Mouse (Mus musculus) forebrain, embryonic 15.5 days (tissue): ENCODE measurements around the gene Ubqln4. TPM values are rescaled to one million over a fixed set of nuclear protein-coding genes. Genes with fewer than 3 reads are reported as not detected.
"Not testable (repeated sequence)": the region's sequence is repeated elsewhere in the genome, so short reads cannot be mapped to it uniquely, and the experiment has no call there.

Experiments
- ATAC-seq: fragments of 200-750 bp; cut with Nextera tagmentation; replicated peaks from 2 replicates; pipeline ENCODE4 v1.8.0; 2017; ENCODE audit warnings: mild to moderate bottlenecking, moderate TSS enrichment, moderate library complexity
- H3K27ac ChIP-seq: fragments of 300-500 bp; sonication (generic); replicated peaks from 2 replicates; pipeline ENCODE4 v1.5.1; 2015; ENCODE audit warnings: mild to moderate bottlenecking, inconsistent platforms
- H3K27me3 ChIP-seq: fragments of 300-500 bp; sonication (generic); 2 replicates; pipeline ENCODE4 v1.6.1; 2015; ENCODE audit warnings: inconsistent platforms
- H3K36me3 ChIP-seq: fragments of 300-500 bp; sonication (generic); 2 replicates; pipeline ENCODE4 v1.6.1; 2015; ENCODE audit warnings: mild to moderate bottlenecking, inconsistent platforms
- H3K4me1 ChIP-seq: fragments of 300-500 bp; sonication (generic); 2 replicates; pipeline ENCODE4 v1.6.1; 2015; ENCODE audit warnings: inconsistent platforms
- H3K4me2 ChIP-seq: fragments of 300-500 bp; sonication (generic); replicated peaks from 2 replicates; pipeline ENCODE4 v1.6.1; 2015; ENCODE audit warnings: mild to moderate bottlenecking, inconsistent platforms
- H3K4me3 ChIP-seq: fragments of 300-500 bp; sonication (generic); 2 replicates; pipeline ENCODE4 v1.5.1; 2015; ENCODE audit warnings: mild to moderate bottlenecking, inconsistent platforms
- H3K9ac ChIP-seq: fragments of 300-500 bp; sonication (generic); replicated peaks from 2 replicates; pipeline ENCODE4 v1.6.1; 2015; ENCODE audit warnings: mild to moderate bottlenecking, inconsistent platforms
- H3K9me3 ChIP-seq: fragments of 300-500 bp; sonication (generic); 2 replicates; pipeline ENCODE4 v1.6.1; 2016; ENCODE audit warnings: inconsistent platforms
- WGBS: fragments of 180-500 bp; shearing (Covaris S2); methylation state at CpG from one replicate; pipeline ENCODE4 v1.1.7; 2015; ENCODE audit warnings: mixed read lengths; 5-methylcytosine and 5-hydroxymethylcytosine counted together
- polyA plus RNA-seq: library from polyadenylated mRNA; unstranded; fragments of >200 nt; fragmentation: Nextera tagmentation; extraction: Ambion mirVana; gene quantifications from 2 replicates; pipeline ENCODE4 v1.2.1, GENCODE M21; 2015

The Ubqln4 gene
- polyA plus RNA-seq, 1 experiment from 2014 or later: 45.8 TPM

DNA sequence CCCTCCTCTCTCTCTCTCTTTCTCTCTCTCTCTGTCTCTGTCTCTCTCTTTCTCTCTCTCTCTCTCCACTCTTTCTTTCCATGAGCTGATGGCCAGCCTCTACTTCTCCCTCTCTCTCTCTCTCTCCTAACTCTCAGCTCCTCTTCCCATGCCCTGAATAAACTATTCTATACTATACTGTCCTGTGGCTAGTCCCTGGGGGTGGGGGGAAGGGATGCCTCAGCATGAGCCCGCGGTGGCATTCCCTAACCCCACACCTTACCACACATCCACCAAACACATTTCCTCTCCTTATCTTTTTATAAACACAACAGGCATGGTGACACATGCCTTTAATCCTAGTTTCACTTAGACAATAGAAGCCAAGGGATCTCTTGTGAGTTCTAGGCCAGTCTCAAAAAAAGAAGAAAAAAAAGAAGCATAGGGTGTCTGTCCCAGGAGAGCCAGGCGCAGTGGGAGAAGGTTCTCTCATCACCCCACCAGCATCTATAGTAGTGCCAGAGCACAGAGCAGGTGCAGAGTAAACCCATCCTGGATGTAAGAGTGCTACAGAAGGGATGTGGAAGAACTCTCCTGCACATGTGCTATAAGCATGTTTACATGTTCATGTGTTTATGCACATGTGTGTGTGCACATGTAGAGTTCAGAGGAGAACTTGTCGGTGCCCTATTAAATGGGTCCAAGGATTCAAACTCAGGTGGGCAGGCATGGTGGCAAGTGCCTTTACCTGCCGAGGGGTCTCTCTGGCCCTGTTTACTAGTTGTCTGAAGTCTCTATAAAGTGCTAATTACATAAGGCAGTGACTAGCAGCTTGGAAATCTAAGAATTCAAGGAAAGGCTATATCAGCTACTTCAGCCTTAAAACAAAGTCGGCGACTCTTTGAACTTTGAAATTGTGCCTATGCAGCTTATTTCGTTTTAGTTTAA, 25.2 kb downstream of the Ubqln4 start:
- peak overlapping the region; percentile 95 for H3K9ac ChIP-seq
- H3K36me3 ChIP-seq: peaks cover 28% of the 10 kb centered on the region
- 0 out of 2 replicates have a peak overlapping the region, but pooled peaks have one; percentile 71 for H3K27ac ChIP-seq
- 57% methylated on average over 8 of the region's 8 CpGs for WGBS
- H3K9me3 ChIP-seq: no peaks in the 10 kb centered on the region
- H3K4me2 ChIP-seq: peak overlapping the region; percentile 53
- no peaks in the 10 kb centered on the region for H3K27me3 ChIP-seq
- H3K4me3 ChIP-seq: peak overlapping the region; percentile 90
- peak; percentile 49 for ATAC-seq
- H3K4me1 ChIP-seq: peaks cover 18% of the 10 kb centered on the region

GRCm38 (mm10) chr3:88579454-88580117, 26.0 kb downstream of the Ubqln4 start:
- H3K27ac ChIP-seq: peak overlapping the region; percentile 71
- H3K27me3 ChIP-seq: no peaks in the 10 kb centered on the region
- H3K9ac ChIP-seq: peak overlapping the region; percentile 95
- WGBS: under 1% methylated on average over 34 of the region's 34 CpGs
- H3K9me3 ChIP-seq: no peaks in the 10 kb centered on the region
- ATAC-seq: peak; percentile 95
- peak overlapping the region; percentile 90 for H3K4me3 ChIP-seq
- peak overlapping the region; percentile 53 for H3K4me2 ChIP-seq
- peaks cover 18% of the 10 kb centered on the region for H3K4me1 ChIP-seq
- peaks cover 33% of the 10 kb centered on the region for H3K36me3 ChIP-seq

GRCm38 (mm10) chr3:88585769-88586168, 32.2 kb downstream of the Ubqln4 start:
- H3K9me3 ChIP-seq: no peaks in the 10 kb centered on the region
- ATAC-seq: no peak
- WGBS: 94% methylated on average over 6 of the region's 6 CpGs
- H3K4me2 ChIP-seq: no peak overlapping the region
- H3K36me3 ChIP-seq: peaks cover 63% of the 10 kb centered on the region
- no peaks in the 10 kb centered on the region for H3K27me3 ChIP-seq
- peaks cover 4% of the 10 kb centered on the region for H3K4me1 ChIP-seq
- H3K9ac ChIP-seq: no peak overlapping the region
- H3K27ac ChIP-seq: no peak overlapping the region
- no peak overlapping the region for H3K4me3 ChIP-seq

- H3K27me3 ChIP-seq: no peaks in the 10 kb centered on the region
- H3K4me3 ChIP-seq: no peak overlapping the region
- H3K9me3 ChIP-seq: no peaks in the 10 kb centered on the region
- H3K27ac ChIP-seq: no peak overlapping the region
- H3K4me2 ChIP-seq: no peak overlapping the region
- peaks cover 1% of the 10 kb centered on the region; the same call in 1 of the 2 replicates for H3K4me1 ChIP-seq
- no peak for ATAC-seq
- WGBS: 93% methylated on average over 5 of the region's 5 CpGs
- H3K36me3 ChIP-seq: peaks cover 56% of the 10 kb centered on the region
- H3K9ac ChIP-seq: no peak overlapping the region
Observed at GRCm38 (mm10) chr3:88586640-88587039, 33.1 kb downstream of the Ubqln4 start.

DNA sequence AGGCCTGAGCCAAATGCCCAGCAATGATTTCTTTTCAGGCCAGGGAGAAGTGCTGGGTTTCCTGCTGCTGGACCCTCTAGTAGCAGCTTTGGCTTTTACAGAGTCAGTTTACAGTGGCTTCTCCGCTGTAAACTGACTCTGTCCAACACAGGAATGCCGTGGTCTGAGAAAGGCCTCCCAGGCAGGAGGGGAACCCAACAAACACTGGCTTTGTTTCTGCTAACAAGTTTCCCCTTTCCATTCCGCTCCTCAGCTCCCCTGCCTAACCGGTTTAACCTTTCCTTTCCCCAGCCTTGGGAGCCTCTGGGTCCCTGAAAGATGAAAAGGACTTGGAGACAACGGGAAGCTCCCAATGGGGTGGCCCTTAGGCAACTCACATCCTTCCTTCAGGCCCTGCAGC, 36.7 kb downstream of the Ubqln4 start:
- ATAC-seq: no peak
- no peak overlapping the region for H3K4me2 ChIP-seq
- H3K4me1 ChIP-seq: peaks cover 3% of the 10 kb centered on the region; the same call in 1 of the 2 replicates
- no peaks in the 10 kb centered on the region for H3K9me3 ChIP-seq
- WGBS: 29% methylated on average over 5 of the region's 5 CpGs
- H3K27ac ChIP-seq: no peak overlapping the region
- no peak overlapping the region for H3K9ac ChIP-seq
- H3K36me3 ChIP-seq: peaks cover 30% of the 10 kb centered on the region
- no peak overlapping the region for H3K4me3 ChIP-seq
- H3K27me3 ChIP-seq: no peaks in the 10 kb centered on the region

DNA sequence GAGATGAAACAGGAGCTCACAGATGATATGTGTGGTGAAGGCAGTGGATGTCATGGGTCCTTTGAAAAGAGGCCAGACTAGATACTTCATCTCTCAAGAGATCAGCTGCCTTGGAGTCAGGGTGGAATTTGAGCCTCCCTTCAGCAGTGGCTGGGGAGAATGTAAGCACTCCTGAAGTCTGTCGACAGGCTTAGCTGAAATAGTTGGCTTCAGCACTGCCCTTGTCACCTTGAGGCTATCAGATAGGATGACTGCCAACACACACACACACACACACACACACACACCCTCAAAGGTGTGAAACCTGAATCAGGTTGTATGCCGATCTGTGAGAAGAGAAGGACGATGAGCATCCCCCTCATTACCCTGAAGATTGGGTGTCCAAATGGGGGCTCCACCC, 37.5 kb downstream of the Ubqln4 start:
- Histone ChIP-seq H3K9me3 (no peaks in the 10 kb centered on the region), H3K27me3 (no peaks in the 10 kb centered on the region), H3K4me2 (no peak overlapping the region), H3K4me1 (peaks cover 3% of the 10 kb centered on the region; the same call in 1 of the 2 replicates), H3K4me3 (no peak overlapping the region), H3K9ac (no peak overlapping the region), H3K27ac (no peak overlapping the region), H3K36me3 (peaks cover 24% of the 10 kb centered on the region)
- ATAC-seq: no peak
- WGBS: 54% methylated on average over 3 of the region's 3 CpGs

- Histone ChIP-seq H3K36me3 (peaks cover 14% of the 10 kb centered on the region), H3K4me2 (no peak overlapping the region), H3K27ac (no peak overlapping the region), H3K4me1 (peaks cover 3% of the 10 kb centered on the region; the same call in 1 of the 2 replicates), H3K4me3 (no peak overlapping the region), H3K27me3 (no peaks in the 10 kb centered on the region), H3K9ac (no peak overlapping the region), H3K9me3 (no peaks in the 10 kb centered on the region)
- no peak for ATAC-seq
- 38% methylated on average over 9 of the region's 9 CpGs for WGBS
Observed at GRCm38 (mm10) chr3:88591950-88592731, 38.6 kb downstream of the Ubqln4 start.

- Histone ChIP-seq H3K36me3 (peaks cover 5% of the 10 kb centered on the region), H3K4me2 (no peak overlapping the region), H3K9me3 (no peaks in the 10 kb centered on the region), H3K9ac (no peak overlapping the region), H3K4me1 (peaks cover 3% of the 10 kb centered on the region; the same call in 1 of the 2 replicates), H3K4me3 (no peak overlapping the region), H3K27ac (no peak overlapping the region), H3K27me3 (no peaks in the 10 kb centered on the region)
- no peak for ATAC-seq
- 74% methylated on average over 10 of the region's 10 CpGs for WGBS
Observed at GRCm38 (mm10) chr3:88592942-88593576, 39.5 kb downstream of the Ubqln4 start.

DNA sequence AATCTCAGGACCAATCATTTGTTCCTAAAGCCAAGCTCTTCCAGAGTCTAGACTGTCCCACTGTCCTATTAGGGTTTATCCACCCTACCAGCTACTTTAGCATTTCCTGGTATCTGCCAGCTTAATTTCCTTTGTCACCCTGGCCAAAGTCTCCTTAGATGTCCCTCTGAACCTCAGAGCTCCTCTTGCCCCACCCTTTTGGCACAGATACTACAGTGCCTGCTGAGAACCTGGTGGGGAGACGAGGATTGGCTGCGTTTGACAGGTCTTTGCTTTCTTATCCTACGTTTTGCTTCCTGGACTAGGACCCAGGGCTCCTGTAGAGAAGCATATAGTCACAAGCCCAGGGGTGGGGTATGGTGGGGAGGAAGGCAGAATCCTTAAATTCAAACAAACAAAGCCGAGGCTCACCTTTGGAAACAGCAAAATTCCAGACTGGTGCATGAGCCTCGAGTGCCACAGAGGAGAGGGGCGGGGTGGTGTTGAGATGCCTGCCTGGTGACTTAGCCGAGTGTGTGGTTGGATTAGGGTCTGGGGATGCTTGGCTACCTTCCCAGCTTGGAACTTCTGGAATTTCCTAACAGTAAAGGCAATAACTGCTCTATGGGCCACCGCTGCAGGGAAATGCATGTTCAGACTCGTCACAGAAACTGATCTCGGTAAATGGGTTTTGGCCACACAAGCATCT, 40.5 kb downstream of the Ubqln4 start:
- H3K9me3 ChIP-seq: no peaks in the 10 kb centered on the region
- H3K4me3 ChIP-seq: no peak overlapping the region
- H3K9ac ChIP-seq: no peak overlapping the region
- no peak overlapping the region for H3K4me2 ChIP-seq
- H3K36me3 ChIP-seq: no peaks in the 10 kb centered on the region
- 68% methylated on average over 10 of the region's 10 CpGs for WGBS
- H3K27me3 ChIP-seq: no peaks in the 10 kb centered on the region
- H3K27ac ChIP-seq: no peak overlapping the region
- no peak for ATAC-seq
- peaks cover 3% of the 10 kb centered on the region; the same call in 1 of the 2 replicates for H3K4me1 ChIP-seq

GRCm38 (mm10) chr3:88596547-88596946, 43.0 kb downstream of the Ubqln4 start:
- not testable (repeated sequence) for H3K36me3 ChIP-seq, H3K9ac ChIP-seq, H3K27me3 ChIP-seq, H3K4me2 ChIP-seq, H3K27ac ChIP-seq, ATAC-seq, H3K4me3 ChIP-seq, H3K4me1 ChIP-seq, H3K9me3 ChIP-seq
- WGBS: 79% methylated on average over 4 of the region's 4 CpGs

GRCm38 (mm10) chr3:88602466-88602865, 48.9 kb downstream of the Ubqln4 start:
- 73% methylated on average over 4 of the region's 4 CpGs for WGBS
- H3K4me2 ChIP-seq: no peak overlapping the region
- no peak for ATAC-seq

More at GRCm38 (mm10) chr3:88602466-88602865, 48.9 kb downstream of the Ubqln4 start:
- no peak overlapping the region for H3K4me3 ChIP-seq
- H3K27ac ChIP-seq: no peak overlapping the region
- H3K9me3 ChIP-seq: no peaks in the 10 kb centered on the region
- H3K9ac ChIP-seq: no peak overlapping the region
- H3K4me1 ChIP-seq: peaks cover 4% of the 10 kb centered on the region; the same call in 1 of the 2 replicates
- H3K27me3 ChIP-seq: no peaks in the 10 kb centered on the region
- no peaks in the 10 kb centered on the region for H3K36me3 ChIP-seq
